Mouse (Mus musculus) kidney, adult 9 months (tissue): ENCODE measurements at regions not wholly inside any gene's neighbourhood (a gene's known extent, or its start where the extent isn't known, plus 50 kb on each side); places are given as distances from the start of the nearest gene placed in this dataset.
A peak's percentile ranks its signal among the peaks of the same experiment; 100 is the strongest.
"Not testable (repeated sequence)": the region's sequence is repeated elsewhere in the genome, so short reads cannot be mapped to it uniquely, and the experiment has no call there.

Source experiments
- DNase-seq: peaks from one replicate; pipeline ENCODE4 v3.0.0; 2022

DNA sequence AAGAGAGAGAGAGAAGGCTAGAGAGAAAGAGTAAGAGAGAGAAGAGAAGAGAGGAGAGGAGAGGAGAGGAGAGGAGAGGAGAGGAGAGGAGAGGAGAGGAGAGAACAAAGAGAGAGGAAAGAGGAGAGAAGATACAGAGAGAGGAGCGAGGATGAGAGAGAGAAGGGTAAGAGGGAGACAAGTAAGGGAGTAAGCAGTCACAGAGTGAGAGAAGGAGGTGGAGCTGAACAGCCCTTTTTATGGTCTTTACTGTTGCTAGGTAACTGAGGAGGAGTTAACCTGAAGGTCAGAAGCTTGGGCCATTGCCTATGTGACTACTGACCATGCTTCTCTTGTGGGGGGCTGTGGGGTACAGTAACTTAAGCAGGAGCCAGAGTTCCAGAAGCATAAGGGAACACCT is 430.2 kb downstream of the 1190002N15Rik start:
- DNase-seq: not testable (repeated sequence)

DNA sequence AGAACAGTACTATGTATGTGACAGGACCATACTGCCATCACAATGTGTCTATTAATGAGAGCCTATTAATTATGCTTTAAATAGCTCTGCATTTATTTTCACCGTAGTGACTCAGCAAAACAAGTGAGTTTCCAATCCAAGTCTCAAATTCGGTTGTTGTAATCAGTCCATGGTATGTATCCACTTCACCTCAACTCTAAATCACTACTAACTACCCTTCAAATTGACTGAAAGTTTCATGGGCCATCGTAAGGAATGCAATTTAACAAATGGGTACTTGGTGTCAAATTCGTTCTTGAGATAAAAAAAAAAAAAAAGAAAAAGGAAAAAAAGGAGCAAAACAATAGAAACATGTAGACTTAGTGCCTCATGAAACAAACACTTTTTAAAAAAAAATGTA is 433.2 kb downstream of the 1190002N15Rik start:
- no peak for DNase-seq

- DNase-seq: no peak
Measured at GRCm38 (mm10) chr9:94101958-94102357, 435.9 kb downstream of the 1190002N15Rik start.

DNA sequence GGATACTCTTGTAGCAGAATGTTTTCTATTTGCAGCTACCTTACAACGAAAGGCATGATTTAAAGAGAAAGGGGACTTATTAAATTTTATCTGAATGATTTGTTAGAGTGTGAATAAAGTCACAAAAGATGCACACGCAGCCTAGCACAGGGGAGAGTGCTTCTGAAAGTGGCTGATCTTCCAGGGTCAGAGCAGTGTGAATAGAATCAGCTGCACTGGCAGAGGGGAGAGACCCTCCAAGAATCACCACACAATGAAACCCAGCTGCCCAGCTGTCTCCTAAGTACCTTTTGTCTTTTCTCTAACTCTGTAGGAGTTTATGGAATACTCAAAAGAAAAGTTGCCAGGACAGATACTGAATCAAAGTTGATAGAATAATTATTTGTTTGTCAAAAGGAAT is 443.1 kb downstream of the 1190002N15Rik start:
- no peak for DNase-seq

GRCm38 (mm10) chr9:94091658-94092225 is 446.1 kb downstream of the 1190002N15Rik start:
- DNase-seq: no peak

DNA sequence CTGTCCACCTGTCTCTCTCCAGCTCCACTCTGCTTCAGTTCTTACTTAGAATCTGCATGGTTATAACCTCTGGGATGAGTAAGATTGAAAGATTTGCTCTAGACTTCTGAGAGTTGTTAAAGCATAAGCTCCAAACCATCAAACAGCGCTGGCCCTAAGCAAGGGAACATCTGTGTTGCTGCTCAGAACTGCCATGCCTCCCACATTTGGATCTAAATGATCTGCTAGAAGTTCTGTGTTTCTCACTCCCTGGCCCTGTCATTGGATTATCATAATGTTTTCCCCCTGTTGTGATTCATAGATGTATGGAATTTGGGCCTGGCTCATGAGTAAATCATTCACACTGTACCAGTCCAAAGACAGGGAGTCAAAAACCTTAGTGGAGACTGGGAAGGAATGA is 448.1 kb downstream of the 1190002N15Rik start:
- no peak for DNase-seq

DNA sequence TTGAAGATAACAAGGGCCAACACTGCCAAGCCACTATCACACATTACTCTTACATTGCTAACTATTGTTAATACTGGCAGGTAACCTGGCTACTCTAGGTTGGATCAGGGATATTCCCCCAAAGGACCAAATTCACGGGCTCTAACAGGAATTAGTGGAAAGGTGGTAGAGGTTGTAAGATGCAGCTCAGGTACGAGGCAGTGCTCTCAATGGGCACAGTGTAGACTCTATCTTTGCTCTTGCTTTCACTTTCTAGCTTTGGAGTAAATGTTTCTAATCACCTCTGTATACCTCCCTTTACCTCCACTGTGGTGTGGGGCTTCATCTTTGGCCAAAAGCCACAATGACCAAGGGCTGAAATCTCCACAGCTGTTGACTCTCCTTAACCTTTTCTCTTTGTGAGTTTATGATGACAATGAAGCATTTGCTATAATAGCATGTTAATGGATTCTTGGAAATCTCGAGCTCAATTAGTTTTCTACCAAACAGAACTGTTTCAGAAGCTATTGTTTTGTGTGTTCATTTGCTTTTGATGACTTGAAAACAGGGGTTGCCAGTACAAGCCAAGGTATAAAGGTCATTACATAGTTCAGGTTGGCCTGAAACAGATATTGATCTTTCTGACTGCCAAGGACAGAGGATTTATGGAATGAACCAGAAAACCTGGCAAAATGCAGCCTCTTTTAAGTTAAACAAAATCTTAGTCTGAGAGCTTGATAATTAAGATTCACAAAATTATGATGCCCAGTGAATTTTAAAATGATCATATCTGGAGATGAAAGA is 454.1 kb downstream of the 1190002N15Rik start:
- no peak for DNase-seq

- DNase-seq: no peak
Measured at GRCm38 (mm10) chr9:94074904-94075303, 463.0 kb downstream of the 1190002N15Rik start.

DNA sequence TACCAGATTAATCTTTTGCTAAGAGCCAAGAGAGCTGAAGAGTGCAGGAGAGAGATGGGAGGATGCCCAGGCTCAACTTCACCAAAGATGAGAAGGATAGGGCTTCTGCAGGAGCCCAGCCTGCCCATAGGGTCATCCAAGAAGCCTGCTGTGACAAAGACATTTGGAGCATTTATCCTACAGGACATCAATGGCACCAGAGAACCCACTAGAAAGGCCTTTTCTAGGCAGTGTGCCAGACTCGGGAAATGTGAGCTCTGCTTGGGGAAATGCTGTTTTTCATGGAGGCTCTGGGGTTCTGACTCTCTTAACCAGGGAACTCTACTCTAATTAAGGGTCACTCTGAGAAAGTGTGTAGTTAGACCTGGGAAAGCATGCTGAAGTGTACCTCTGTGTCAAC is 470.8 kb downstream of the 1190002N15Rik start:
- no peak for DNase-seq

- DNase-seq: peak; percentile 5
Measured at GRCm38 (mm10) chr9:94053229-94053628, 484.7 kb downstream of the 1190002N15Rik start.

GRCm38 (mm10) chr9:94047845-94048244 is 490.0 kb downstream of the 1190002N15Rik start:
- DNase-seq: no peak

DNA sequence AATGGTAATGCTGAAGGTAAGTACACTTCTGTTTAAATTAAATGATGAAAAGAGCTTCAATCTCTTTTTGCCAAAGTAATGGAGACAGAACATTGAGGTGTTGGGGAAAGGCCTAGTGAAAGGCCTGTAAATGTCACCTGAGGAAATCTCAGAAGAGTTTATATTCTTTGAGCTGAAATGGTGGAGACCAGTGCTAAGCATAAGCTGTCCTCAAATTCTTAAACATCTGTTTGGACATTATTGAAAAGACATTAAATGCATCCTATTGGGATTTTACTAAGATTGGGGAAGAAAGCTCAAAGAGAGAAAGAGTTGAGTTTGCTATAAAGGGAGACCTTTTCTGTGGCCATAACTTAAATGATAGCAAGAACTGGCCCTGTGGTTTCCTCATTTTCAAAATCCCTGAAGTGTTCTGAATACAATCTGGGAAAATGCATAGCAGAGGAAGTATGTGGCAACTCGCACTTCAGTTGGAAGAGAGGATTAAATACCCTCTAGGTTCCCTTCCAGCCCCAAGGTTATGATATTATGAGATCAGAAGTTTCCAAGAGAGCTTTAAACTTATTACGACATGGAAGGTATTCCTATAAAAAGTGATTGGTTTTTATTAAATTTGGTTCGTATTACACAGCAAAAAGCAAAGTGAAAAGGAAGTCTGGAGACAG is 492.3 kb downstream of the 1190002N15Rik start:
- DNase-seq: no peak

GRCm38 (mm10) chr9:94023761-94024160 is 514.1 kb downstream of the 1190002N15Rik start:
- no peak for DNase-seq

- DNase-seq: no peak
Measured at GRCm38 (mm10) chr9:94021293-94021903, 516.5 kb downstream of the 1190002N15Rik start.

DNA sequence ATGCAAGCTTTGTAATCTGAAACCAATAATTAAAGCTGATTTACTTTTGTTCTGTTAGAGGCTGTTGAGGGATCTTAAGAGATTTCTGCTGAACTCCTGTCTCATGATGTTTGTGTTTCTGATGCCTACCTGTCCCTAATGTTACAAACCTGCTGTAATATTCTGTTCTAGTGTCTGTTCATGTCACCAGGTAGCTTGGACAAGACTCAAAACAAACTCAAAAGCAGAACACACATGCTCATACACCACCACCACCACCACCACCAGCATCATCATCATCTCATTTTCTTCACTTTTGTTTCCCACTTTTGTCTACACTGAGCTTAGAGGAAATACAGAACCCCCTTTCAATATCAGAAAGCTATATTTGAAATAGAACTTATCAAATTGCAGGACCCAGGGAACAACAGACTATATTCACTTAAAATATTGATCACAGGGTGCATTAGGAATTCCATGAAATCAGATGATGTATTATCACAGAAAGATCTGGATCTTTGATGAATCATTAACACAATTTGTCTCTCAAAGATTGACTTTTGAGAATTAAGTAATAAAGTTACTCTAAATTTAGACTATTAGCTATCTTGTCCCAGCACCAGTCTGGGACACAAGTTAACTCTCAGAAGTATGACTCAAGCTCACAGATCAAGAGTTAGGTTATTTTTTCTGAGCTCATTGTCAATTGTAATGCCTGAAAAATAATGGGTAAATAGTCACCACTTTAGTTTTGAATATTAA is 521.0 kb downstream of the 1190002N15Rik start:
- DNase-seq: no peak

GRCm38 (mm10) chr9:93992216-93992615 is 545.7 kb downstream of the 1190002N15Rik start:
- DNase-seq: no peak

- DNase-seq: no peak
Measured at GRCm38 (mm10) chr9:93991141-93991540, 546.7 kb downstream of the 1190002N15Rik start.

DNA sequence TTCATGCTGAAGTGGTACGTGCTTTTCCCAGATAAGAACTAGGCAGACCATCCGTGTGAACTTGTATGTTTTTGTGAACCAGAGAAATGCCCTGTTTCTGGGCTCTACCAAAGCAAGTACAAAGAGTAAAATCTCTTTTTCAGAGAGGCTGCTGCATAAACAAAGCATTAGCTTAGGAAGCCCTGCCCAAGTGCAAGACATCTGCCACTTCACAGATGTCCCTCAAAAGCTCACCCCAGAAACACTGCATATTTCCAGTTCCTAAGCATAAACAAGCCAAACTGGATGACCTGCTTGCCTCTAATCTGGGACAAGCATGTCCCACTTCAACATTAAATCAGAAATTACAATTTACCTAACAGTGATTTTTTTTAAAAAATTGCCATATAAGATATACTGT is 556.7 kb downstream of the 1190002N15Rik start:
- no peak for DNase-seq

GRCm38 (mm10) chr9:93969691-93970284 is 568.1 kb downstream of the 1190002N15Rik start:
- no peak for DNase-seq

DNA sequence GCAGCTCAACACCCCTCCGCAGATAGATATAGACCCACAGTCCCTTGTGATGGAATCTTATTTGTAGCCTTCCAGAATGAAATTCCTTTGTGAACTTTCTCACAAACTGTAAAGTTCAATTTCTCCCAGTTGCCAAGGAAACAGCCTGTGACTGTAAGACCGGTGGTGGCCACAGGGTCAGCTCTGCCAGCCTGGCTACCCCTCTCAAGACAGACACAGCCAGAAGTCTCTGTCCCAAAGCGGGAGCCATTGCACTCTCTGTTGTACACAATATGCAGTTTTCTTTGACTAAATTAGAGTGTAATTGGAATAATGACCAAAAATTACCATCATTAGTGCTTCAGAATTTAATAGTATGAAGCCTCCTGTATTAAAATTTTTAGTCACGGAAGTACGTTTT is 568.8 kb downstream of the 1190002N15Rik start:
- no peak for DNase-seq

GRCm38 (mm10) chr9:93955235-93956040 is 582.4 kb downstream of the 1190002N15Rik start:
- no peak for DNase-seq

- no peak for DNase-seq
Measured at GRCm38 (mm10) chr9:93948671-93949070, 589.2 kb downstream of the 1190002N15Rik start.
